Mouse (Mus musculus) forebrain, embryonic 12.5 days (tissue): ENCODE measurements around the gene Foxd4. TPM values are rescaled to one million over a fixed set of nuclear protein-coding genes. Genes with fewer than 3 reads are reported as not detected.

Experiments
- ATAC-seq: fragments of 200-750 bp; cut with Nextera tagmentation; 2 replicates; pipeline ENCODE4 v1.8.0; 2017; ENCODE audit warnings: moderate TSS enrichment; ENCODE audit not compliant: low FRiP score
- H3K27ac ChIP-seq: fragments of 300-500 bp; sonication (generic); 2 replicates; pipeline ENCODE4 v1.5.1; 2016; ENCODE audit warnings: mild to moderate bottlenecking
- H3K27me3 ChIP-seq: fragments of 300-500 bp; sonication (generic); 2 replicates; pipeline ENCODE4 v1.6.1; 2016; ENCODE audit warnings: mild to moderate bottlenecking
- H3K36me3 ChIP-seq: fragments of 300-500 bp; sonication (generic); replicated peaks from 2 replicates; pipeline ENCODE4 v1.6.1; 2016; ENCODE audit warnings: mild to moderate bottlenecking
- H3K4me1 ChIP-seq: fragments of 300-500 bp; sonication (generic); 2 replicates; pipeline ENCODE4 v1.6.1; 2016
- H3K4me2 ChIP-seq: fragments of 300-500 bp; sonication (generic); 2 replicates; pipeline ENCODE4 v1.6.1; 2016; ENCODE audit warnings: mild to moderate bottlenecking, moderate library complexity
- H3K4me3 ChIP-seq: fragments of 300-500 bp; sonication (generic); replicated peaks from 2 replicates; pipeline ENCODE4 v1.5.1; 2016; ENCODE audit warnings: mild to moderate bottlenecking
- H3K9ac ChIP-seq: fragments of 300-500 bp; sonication (generic); 2 replicates; pipeline ENCODE4 v1.6.1; 2016; ENCODE audit warnings: mild to moderate bottlenecking
- H3K9me3 ChIP-seq: fragments of 300-500 bp; sonication (generic); 2 replicates; pipeline ENCODE4 v1.6.1; 2016
- WGBS: fragments of 180-500 bp; shearing (Covaris S2); methylation state at CpG from one replicate; pipeline ENCODE4 v1.1.7; 2016; 5-methylcytosine and 5-hydroxymethylcytosine counted together
- polyA plus RNA-seq: library from polyadenylated mRNA; unstranded; fragments of >200 nt; fragmentation: Nextera tagmentation; extraction: Ambion mirVana; gene quantifications from 2 replicates; pipeline ENCODE4 v1.2.1, GENCODE M21; 2016

The Foxd4 gene
- 0.09 TPM in 1 of 2 replicates, not detected in the other for polyA plus RNA-seq

DNA sequence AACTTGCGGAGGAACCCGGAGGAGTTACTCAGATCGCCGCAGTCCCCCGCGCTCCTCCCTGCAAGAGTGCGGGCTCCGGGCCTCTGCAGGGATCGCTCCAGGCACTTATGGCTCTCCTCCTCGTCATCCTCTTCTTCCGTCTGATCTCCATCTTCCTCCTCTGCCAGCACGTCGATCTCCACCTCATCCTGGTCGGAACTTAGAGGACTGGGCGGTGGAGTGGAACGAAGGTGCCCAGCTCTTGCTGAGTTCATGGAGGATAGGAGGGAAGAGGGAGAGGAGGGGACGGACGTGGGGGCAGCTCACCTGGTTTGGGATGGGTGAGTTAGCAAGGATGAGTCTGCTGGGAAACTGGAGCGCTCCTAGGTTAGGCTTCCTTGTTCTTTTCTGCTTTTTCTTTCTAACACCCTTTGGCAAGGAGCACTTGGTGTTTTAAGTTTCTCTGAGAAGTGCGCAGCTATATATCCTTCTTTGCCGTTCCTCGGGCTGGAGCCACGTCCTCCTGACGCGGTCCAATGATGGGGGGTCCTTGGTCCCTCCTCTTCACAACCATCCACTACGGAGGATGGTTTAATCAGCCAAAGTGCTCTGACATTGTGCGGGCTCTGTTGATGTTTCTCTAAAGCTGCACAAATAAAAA lies at the start of gene Foxd4:
Gene Foxd4, minus strand, starts transcription at position 617 of the 640 bp plus-strand sequence.
- 0% methylated on average over 22 of the region's 27 CpGs for WGBS
- Histone ChIP-seq H3K27me3 (peaks cover 84% of the 10 kb centered on the region), H3K4me3 (peak within 1 kb of the TSS; percentile 46), H3K4me2 (peak within 1 kb of the TSS; percentile 82), H3K36me3 (no peaks in the 10 kb centered on the region), H3K27ac (no peak within 1 kb of the TSS), H3K4me1 (peaks cover 26% of the 10 kb centered on the region), H3K9me3 (no peaks in the 10 kb centered on the region), H3K9ac (0 out of 2 replicates have a peak within 1 kb of the TSS, but pooled peaks have one; percentile 12)
- ATAC-seq = no peak

- Histone ChIP-seq H3K4me3 (no peak overlapping the region), H3K4me2 (no peak overlapping the region), H3K4me1 (no peaks in the 10 kb centered on the region; the same call in 1 of the 2 replicates), H3K27ac (no peak overlapping the region), H3K36me3 (0 out of 2 replicates have a peak, but pooled peaks cover 3% of the 10 kb centered on the region), H3K9ac (no peak overlapping the region), H3K27me3 (no peaks in the 10 kb centered on the region), H3K9me3 (no peaks in the 10 kb centered on the region)
- ATAC-seq = no peak
These were observed 44.7 kb upstream of the Foxd4 start for GRCm38 (mm10) chr19:24945521-24946262.

DNA sequence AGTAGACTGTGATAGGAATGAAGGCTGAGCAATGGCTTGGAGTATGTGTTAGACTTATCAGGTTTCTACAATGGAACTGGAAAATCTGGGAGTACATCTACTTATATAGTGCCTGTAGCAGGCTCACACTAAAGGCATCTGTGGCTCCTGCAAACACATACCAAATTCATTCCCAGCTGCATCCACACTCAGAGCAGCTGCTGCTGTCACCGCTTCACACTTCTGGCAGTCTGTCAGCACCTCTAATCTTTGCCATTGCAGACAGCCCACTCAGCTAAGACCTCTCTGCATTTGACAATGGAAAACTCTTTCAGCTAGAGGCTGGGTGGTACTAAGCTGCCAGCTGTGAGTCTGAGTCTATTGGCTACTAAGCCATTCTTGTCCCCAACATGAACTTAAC lies 36.1 kb upstream of the Foxd4 start:
- ATAC-seq = no peak
- no peaks in the 10 kb centered on the region; the same call in 1 of the 2 replicates for H3K4me1 ChIP-seq
- no peaks in the 10 kb centered on the region; the same call in none of the 2 replicates for H3K36me3 ChIP-seq
- H3K4me2 ChIP-seq = no peak overlapping the region
- no peak overlapping the region for H3K27ac ChIP-seq
- H3K9ac ChIP-seq = no peak overlapping the region
- WGBS = 69% methylated on average over 1 of the region's 1 CpGs
- H3K9me3 ChIP-seq = no peaks in the 10 kb centered on the region
- H3K4me3 ChIP-seq = no peak overlapping the region
- no peaks in the 10 kb centered on the region for H3K27me3 ChIP-seq

- no peaks in the 10 kb centered on the region for H3K9me3 ChIP-seq
- H3K4me2 ChIP-seq = no peak overlapping the region
- ATAC-seq = no peak
- no peak overlapping the region for H3K4me3 ChIP-seq
- WGBS = 17% methylated on average over 1 of the region's 1 CpGs
- H3K27ac ChIP-seq = no peak overlapping the region
- H3K27me3 ChIP-seq = no peaks in the 10 kb centered on the region
- H3K36me3 ChIP-seq = 0 out of 2 replicates have a peak, but pooled peaks cover 4% of the 10 kb centered on the region
- no peak overlapping the region for H3K9ac ChIP-seq
- no peaks in the 10 kb centered on the region for H3K4me1 ChIP-seq
These were observed 28.0 kb upstream of the Foxd4 start for GRCm38 (mm10) chr19:24929041-24929440.

DNA sequence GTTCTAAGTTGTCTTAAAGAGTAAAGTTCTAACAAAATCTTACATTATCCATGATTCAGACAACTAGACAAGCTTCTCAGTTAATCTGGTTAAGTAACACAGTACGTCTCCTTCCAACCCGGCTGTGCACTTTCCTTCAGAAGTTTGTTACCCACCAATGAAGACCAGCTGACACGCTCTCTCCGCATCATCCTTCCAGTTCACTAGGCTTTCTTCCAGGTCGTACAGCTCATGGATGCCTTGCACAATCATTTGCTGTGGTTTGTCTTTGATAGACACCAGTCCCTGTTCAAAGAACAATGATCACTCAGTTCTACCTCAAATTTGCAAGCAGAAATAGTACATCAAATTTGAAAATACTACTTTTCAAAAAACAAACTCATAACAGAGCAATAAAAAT lies 19.9 kb upstream of the Foxd4 start:
- no peak overlapping the region for H3K4me3 ChIP-seq
- no peak overlapping the region for H3K27ac ChIP-seq
- peaks cover 21% of the 10 kb centered on the region for H3K36me3 ChIP-seq
- no peak overlapping the region for H3K9ac ChIP-seq
- H3K4me2 ChIP-seq = no peak overlapping the region
- no peak for ATAC-seq
- H3K4me1 ChIP-seq = no peaks in the 10 kb centered on the region
- H3K9me3 ChIP-seq = no peaks in the 10 kb centered on the region
- WGBS = 90% methylated on average over 5 of the region's 5 CpGs
- H3K27me3 ChIP-seq = no peaks in the 10 kb centered on the region

DNA sequence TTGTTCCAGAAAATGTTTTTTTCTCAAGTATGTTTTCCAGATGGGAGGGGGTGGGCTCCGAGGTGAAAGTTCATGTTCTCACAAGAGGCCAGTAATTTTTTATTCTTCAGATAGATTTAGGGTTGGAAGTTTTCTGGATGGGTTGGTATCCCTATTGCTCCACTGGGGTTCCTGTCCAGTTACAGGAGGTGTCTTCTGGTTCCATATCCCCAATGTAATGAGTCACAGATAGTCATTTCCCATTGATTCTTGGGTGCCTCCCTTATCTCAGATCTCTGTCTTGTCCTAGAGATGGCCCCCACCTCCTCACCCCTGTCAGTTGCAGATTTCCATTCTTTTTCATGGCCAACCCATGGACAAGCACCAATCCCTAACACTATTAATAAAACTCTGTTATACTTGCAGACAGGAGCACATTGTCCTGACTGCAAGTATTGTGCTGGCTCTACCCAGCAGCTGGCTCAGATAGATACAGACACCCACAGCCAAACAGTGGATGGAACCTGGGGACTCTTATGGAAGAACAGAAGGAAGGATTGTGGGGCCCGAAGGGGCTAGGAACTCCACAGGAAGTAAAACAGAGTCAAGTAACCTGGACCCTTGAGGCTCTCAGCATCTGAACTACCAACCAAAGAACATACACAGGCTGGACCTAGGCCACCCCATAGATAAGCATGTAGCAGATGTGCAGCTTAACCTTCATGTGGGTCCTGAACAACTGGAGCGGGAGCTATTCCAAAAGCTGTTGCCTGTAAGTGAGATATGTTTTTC lies 7.6 kb upstream of the Foxd4 start:
- no peak overlapping the region for H3K4me2 ChIP-seq
- WGBS = 91% methylated on average over 3 of the region's 3 CpGs
- H3K27ac ChIP-seq = no peak overlapping the region
- H3K4me3 ChIP-seq = no peak overlapping the region
- no peaks in the 10 kb centered on the region for H3K36me3 ChIP-seq
- ATAC-seq = no peak
- no peak overlapping the region for H3K9ac ChIP-seq
- H3K9me3 ChIP-seq = no peaks in the 10 kb centered on the region
- H3K27me3 ChIP-seq = peaks cover 9% of the 10 kb centered on the region
- no peaks in the 10 kb centered on the region for H3K4me1 ChIP-seq

DNA sequence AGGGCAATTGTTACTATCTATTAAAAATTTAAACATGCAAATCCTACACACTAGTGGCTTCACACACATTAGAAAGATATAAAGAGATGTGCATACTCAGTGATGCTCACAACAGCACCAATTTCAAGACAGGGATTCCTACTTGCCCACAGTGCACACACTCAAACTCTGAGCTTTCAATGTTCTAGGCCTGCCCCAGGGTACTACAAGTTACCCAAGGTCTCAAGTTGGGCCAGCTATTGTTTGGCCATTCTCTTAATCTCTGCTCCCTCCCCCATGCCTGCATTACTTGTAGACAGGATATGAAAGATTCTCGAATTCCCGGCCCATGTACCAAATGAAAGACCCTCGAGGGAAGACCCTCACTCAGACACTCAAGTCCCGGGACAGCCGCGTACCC lies 6.7 kb upstream of the Foxd4 start:
- Histone ChIP-seq H3K27me3 (peaks cover 18% of the 10 kb centered on the region), H3K27ac (no peak overlapping the region), H3K4me2 (no peak overlapping the region), H3K9ac (no peak overlapping the region), H3K9me3 (no peaks in the 10 kb centered on the region), H3K4me3 (no peak overlapping the region), H3K4me1 (no peaks in the 10 kb centered on the region), H3K36me3 (no peaks in the 10 kb centered on the region)
- WGBS = 94% methylated on average over 6 of the region's 6 CpGs
- ATAC-seq = no peak

- WGBS = 44% methylated on average over 2 of the region's 2 CpGs
- Histone ChIP-seq H3K9ac (no peak overlapping the region), H3K4me3 (no peak overlapping the region), H3K27ac (no peak overlapping the region), H3K4me2 (no peak overlapping the region), H3K4me1 (peaks cover 18% of the 10 kb centered on the region), H3K36me3 (no peaks in the 10 kb centered on the region), H3K27me3 (peaks cover 63% of the 10 kb centered on the region), H3K9me3 (no peaks in the 10 kb centered on the region)
- ATAC-seq = no peak
These were observed 1.8 kb upstream of the Foxd4 start for GRCm38 (mm10) chr19:24902821-24903220.

DNA sequence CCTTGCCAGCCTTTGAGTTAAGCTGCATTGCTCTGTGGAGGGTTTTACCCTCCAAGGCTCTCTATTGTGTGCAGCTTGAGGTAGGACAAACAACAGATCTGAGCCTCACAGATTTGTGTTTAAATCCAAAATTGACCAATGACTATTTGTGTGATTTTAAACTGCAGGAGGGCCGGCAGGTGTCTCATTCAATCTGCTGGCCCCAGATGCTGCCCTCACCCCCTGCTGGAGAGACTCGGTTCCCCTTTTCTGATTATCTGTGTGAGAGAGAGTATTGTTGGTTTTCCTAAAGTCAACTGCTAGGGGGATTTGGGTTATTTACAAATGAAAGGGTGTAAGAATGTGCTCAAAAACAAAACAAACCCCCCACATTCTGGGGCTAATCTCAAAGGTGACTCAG lies 1.3 kb upstream of the Foxd4 start:
- H3K27ac ChIP-seq = no peak overlapping the region
- no peaks in the 10 kb centered on the region for H3K9me3 ChIP-seq
- H3K4me3 ChIP-seq = no peak overlapping the region
- H3K27me3 ChIP-seq = peaks cover 68% of the 10 kb centered on the region
- WGBS = 2% methylated on average over 2 of the region's 2 CpGs
- no peaks in the 10 kb centered on the region for H3K36me3 ChIP-seq
- peaks cover 23% of the 10 kb centered on the region for H3K4me1 ChIP-seq
- H3K4me2 ChIP-seq = no peak overlapping the region
- ATAC-seq = no peak
- no peak overlapping the region for H3K9ac ChIP-seq

DNA sequence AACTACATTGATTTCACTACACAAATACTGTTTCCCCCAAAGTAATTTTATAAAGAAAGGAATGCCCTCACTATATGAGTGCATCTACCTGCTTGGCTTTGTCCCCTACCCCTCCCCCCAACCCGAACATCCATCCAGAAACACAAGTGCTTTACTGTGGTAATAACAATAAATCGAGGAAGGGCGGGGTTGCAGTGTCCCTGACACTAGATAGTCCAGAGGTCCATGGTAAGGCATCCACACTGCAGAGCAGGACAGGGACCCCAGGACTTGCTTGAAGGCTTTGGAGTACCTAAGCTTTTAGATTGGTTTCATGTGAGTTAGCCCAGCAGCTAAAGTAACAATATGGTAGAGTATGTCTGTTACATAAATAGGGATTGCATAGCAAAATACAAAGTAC lies 669 bp upstream of the Foxd4 start:
- Histone ChIP-seq H3K36me3 (no peaks in the 10 kb centered on the region), H3K9ac (no peak overlapping the region), H3K27ac (no peak overlapping the region), H3K27me3 (peaks cover 74% of the 10 kb centered on the region), H3K4me3 (no peak overlapping the region), H3K4me1 (peaks cover 26% of the 10 kb centered on the region), H3K4me2 (no peak overlapping the region), H3K9me3 (no peaks in the 10 kb centered on the region)
- ATAC-seq = no peak
- 2% methylated on average over 3 of the region's 3 CpGs for WGBS

DNA sequence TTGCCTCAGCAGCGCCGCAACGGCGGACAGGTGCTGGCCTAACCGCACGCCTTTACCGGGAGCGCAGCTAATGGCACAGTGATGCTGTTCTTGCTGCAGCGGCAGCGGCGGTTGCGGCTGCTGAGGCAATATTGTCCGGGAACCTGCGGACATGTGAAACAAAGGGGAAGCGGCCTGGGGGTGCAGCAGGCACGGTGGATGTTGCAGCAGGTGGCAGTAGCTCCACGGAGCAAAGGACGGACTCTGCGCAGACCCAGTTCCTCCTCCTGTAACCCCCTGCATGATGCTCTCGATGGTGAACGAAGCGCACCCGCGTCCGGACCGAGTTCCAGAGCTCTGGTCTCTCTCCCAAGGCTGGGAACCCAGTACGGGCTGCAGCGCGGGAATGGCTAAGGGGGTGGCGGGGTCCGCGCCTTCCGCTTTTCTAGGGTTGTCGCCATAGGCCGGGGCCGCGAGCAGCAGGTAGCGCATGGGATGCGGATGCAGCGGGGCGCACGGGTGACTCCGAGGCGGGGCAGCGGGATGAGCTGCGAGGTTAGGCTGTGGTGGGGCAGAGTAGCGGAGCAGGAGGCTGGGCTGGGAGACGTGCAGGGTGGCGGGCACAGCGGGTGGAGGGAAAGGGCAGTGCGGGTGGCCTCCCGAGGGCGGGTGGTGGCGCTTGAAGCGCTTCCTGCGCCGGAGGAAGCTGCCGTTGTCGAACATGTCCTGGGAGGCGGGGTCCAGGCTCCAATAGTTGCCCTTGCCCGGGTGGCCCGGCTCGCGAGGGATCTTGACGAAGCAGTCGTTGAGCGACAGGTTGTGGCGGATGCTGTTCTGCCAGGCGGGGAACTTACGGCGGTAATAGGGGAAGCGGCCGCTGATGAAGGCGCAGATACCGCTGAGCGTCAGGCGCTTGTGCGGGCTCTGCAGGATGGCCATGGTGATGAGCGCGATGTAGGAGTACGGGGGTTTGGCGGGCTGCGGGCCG lies 1.1 kb downstream of the Foxd4 start:
- Histone ChIP-seq H3K9ac (0 out of 2 replicates have a peak overlapping the region, but pooled peaks have one; percentile 12), H3K4me2 (peak overlapping the region; percentile 82), H3K36me3 (no peaks in the 10 kb centered on the region), H3K27ac (no peak overlapping the region), H3K9me3 (no peaks in the 10 kb centered on the region), H3K27me3 (peaks cover 92% of the 10 kb centered on the region), H3K4me1 (peaks cover 26% of the 10 kb centered on the region), H3K4me3 (peak overlapping the region; percentile 46)
- ATAC-seq = peak; percentile 53; the same call in 1 of the 2 replicates
- WGBS = under 1% methylated on average over 84 of the region's 84 CpGs
